Mouse (Mus musculus): Measurements from ENCODE around the gene Snx1.

GRCm38 (mm10) chr9:66168233-66168632 is 41.8 kb upstream of the Snx1 start:
- TF ChIP-seq CTCF (IDR thresholded peaks at IDR 0.05; ENCODE audit: borderline replicate concordance, insufficient read depth, low read length), result no peak
- TF ChIP-seq POLR2A (IDR thresholded peaks at IDR 0.05; ENCODE audit: low read depth, low read length), result no peak
